Mouse (Mus musculus) MEL (cell line): Measurements from ENCODE around the gene Foxp3. TPM values are rescaled to one million over a fixed set of nuclear protein-coding genes. Genes with fewer than 3 reads are reported as not detected.

Experiments used
- DNase-seq: peaks from one replicate; pipeline ENCODE4 v3.0.0; 2011; ENCODE audit warnings: low read depth, low spot score
- H3K27ac ChIP-seq: 2 replicates; pipeline ENCODE4 v1.5.1; 2012; ENCODE audit warnings: low read depth, mild to moderate bottlenecking, control low read depth, low read length, moderate library complexity; ENCODE audit not compliant: control insufficient read depth
- H3K27me3 ChIP-seq, 2 experiments: fragments of 150-350 bp in 1 of 2; sonication (generic) in 1 of 2; 2 replicates each; pipeline ENCODE4 v1.6.1; 2012; ENCODE audit warnings: low read length in 2 of 2, mild to moderate bottlenecking in 2 of 2, improper control_type of control experiment in 1 of 2, moderate library complexity in 1 of 2; ENCODE audit not compliant: insufficient read depth in 2 of 2, control insufficient read depth in 1 of 2
- H3K36me3 ChIP-seq, 2 experiments: 2 replicates each; pipeline ENCODE4 v1.6.1; 2012 to 2014; ENCODE audit warnings: low read length in 2 of 2, improper control_type of control experiment in 1 of 2, inconsistent platforms in 1 of 2, mild to moderate bottlenecking in 1 of 2; ENCODE audit not compliant: insufficient read depth in 2 of 2, control insufficient read depth in 1 of 2
- H3K4me1 ChIP-seq, 2 experiments: fragments of 150-350 bp in 1 of 2; sonication (generic) in 1 of 2; 2 replicates each; pipeline ENCODE4 v1.6.1; 2012; ENCODE audit warnings: low read length in 2 of 2, improper control_type of control experiment in 1 of 2, mild to moderate bottlenecking in 1 of 2; ENCODE audit not compliant: insufficient read depth in 2 of 2, control insufficient read depth in 1 of 2
- H3K4me3 ChIP-seq, 2 experiments: fragments of 150-350 bp in 1 of 2; sonication (generic) in 1 of 2; 2 replicates each; pipeline ENCODE4 v1.5.1; 2012; ENCODE audit warnings: low read depth in 2 of 2, low read length in 2 of 2, mild to moderate bottlenecking in 2 of 2, moderate library complexity in 2 of 2, control low read depth in 1 of 2, improper control_type of control experiment in 1 of 2; ENCODE audit not compliant: control insufficient read depth in 1 of 2, insufficient read depth in 1 of 2
- H3K79me2 ChIP-seq: 2 replicates; pipeline ENCODE4 v1.6.1; 2012; ENCODE audit warnings: mild to moderate bottlenecking, low read length, moderate library complexity; ENCODE audit not compliant: control insufficient read depth, poor library complexity, insufficient read depth
- H3K9ac ChIP-seq: 2 replicates; pipeline ENCODE4 v1.6.1; 2012; ENCODE audit warnings: low read depth, mild to moderate bottlenecking, control low read depth, low read length, moderate library complexity; ENCODE audit not compliant: control insufficient read depth, poor library complexity, severe bottlenecking
- H3K9me3 ChIP-seq: fragments of 150-350 bp; sonication (generic); replicated peaks from 2 replicates; pipeline ENCODE4 v1.6.1; 2012; ENCODE audit warnings: mild to moderate bottlenecking, low read length, improper control_type of control experiment, moderate library complexity; ENCODE audit not compliant: insufficient read depth
- BHLHE40 ChIP-seq: IDR thresholded peaks from 2 replicates; pipeline ENCODE4 v1.6.1; 2012; ENCODE audit warnings: low read depth, mild to moderate bottlenecking, inconsistent platforms, low read length, improper control_type of control experiment, borderline replicate concordance
- CHD1 ChIP-seq: IDR thresholded peaks from 2 replicates; pipeline ENCODE4 v1.6.1; 2012; ENCODE audit warnings: low read depth, mild to moderate bottlenecking, inconsistent platforms, low read length, improper control_type of control experiment
- CHD2 ChIP-seq: IDR thresholded peaks from 2 replicates; pipeline ENCODE4 v1.6.1; 2011; ENCODE audit warnings: low read length, improper control_type of control experiment
- GABPA ChIP-seq: IDR thresholded peaks from 2 replicates; pipeline ENCODE4 v1.6.1; 2012; ENCODE audit warnings: low read depth, mild to moderate bottlenecking, inconsistent platforms, low read length, improper control_type of control experiment, moderate library complexity
- GATA1 ChIP-seq: IDR thresholded peaks from 2 replicates; pipeline ENCODE4 v1.6.1; 2011; ENCODE audit warnings: low read depth, low read length, improper control_type of control experiment
- HCFC1 ChIP-seq: IDR thresholded peaks from 2 replicates; pipeline ENCODE4 v1.6.1; 2012; ENCODE audit warnings: low read depth, mild to moderate bottlenecking, inconsistent platforms, low read length, improper control_type of control experiment, moderate library complexity
- KAT2A ChIP-seq: conservative IDR thresholded peaks from 2 replicates; pipeline ENCODE4 v1.6.1; 2012; ENCODE audit warnings: low read depth, low read length, improper control_type of control experiment, inconsistent platforms
- MAX ChIP-seq: IDR thresholded peaks from 2 replicates; pipeline ENCODE4 v1.6.1; 2011; ENCODE audit warnings: low read length, improper control_type of control experiment
- MAZ ChIP-seq: IDR thresholded peaks from 2 replicates; pipeline ENCODE4 v1.6.1; 2012; ENCODE audit warnings: low read depth, mild to moderate bottlenecking, inconsistent platforms, low read length, improper control_type of control experiment
- MYC ChIP-seq: IDR thresholded peaks from 2 replicates; pipeline ENCODE4 v1.6.1; 2011; ENCODE audit warnings: low read depth, mild to moderate bottlenecking, low read length, improper control_type of control experiment, moderate library complexity
- NELFE ChIP-seq: IDR thresholded peaks from 2 replicates; pipeline ENCODE4 v1.6.1; 2011; ENCODE audit warnings: low read depth, low read length, improper control_type of control experiment
- NRF1 ChIP-seq: IDR thresholded peaks from 2 replicates; pipeline ENCODE4 v1.6.1; 2014; ENCODE audit warnings: low read depth, mild to moderate bottlenecking, inconsistent platforms, low read length, improper control_type of control experiment, moderate library complexity; ENCODE audit not compliant: poor library complexity, insufficient read depth, severe bottlenecking
- POLR2A ChIP-seq, 2 experiments: IDR thresholded peaks; 2 replicates each; pipeline ENCODE4 v1.6.1; 2011 to 2012; ENCODE audit warnings: low read length in 2 of 2, mild to moderate bottlenecking in 2 of 2, control low read depth in 1 of 2, improper control_type of control experiment in 1 of 2, low read depth in 1 of 2, moderate library complexity in 1 of 2; ENCODE audit not compliant: control insufficient read depth in 1 of 2, insufficient read depth in 1 of 2, poor library complexity in 1 of 2
- POLR2AphosphoS2 ChIP-seq: IDR thresholded peaks from 2 replicates; pipeline ENCODE4 v1.6.1; 2011; ENCODE audit warnings: low read length, improper control_type of control experiment
- SIN3A ChIP-seq: IDR thresholded peaks from 2 replicates; pipeline ENCODE4 v1.6.1; 2012; ENCODE audit warnings: low read length, improper control_type of control experiment, inconsistent platforms
- TAL1 ChIP-seq: IDR thresholded peaks from 2 replicates; pipeline ENCODE4 v1.6.1; 2012; ENCODE audit warnings: mild to moderate bottlenecking, inconsistent platforms, low read length, moderate library complexity, mixed read lengths
- TBP ChIP-seq: IDR thresholded peaks from 2 replicates; pipeline ENCODE4 v1.8.0; 2011; ENCODE audit warnings: low read depth, low read length, improper control_type of control experiment
- USF1 ChIP-seq: IDR thresholded peaks from 2 replicates; pipeline ENCODE4 v1.6.1; 2014; ENCODE audit warnings: low read depth, mild to moderate bottlenecking, inconsistent platforms, low read length, improper control_type of control experiment, moderate library complexity
- USF2 ChIP-seq, 2 experiments: IDR thresholded peaks; 2 replicates each; pipeline ENCODE4 v1.6.1; 2011 to 2012; ENCODE audit warnings: improper control_type of control experiment in 2 of 2, low read length in 2 of 2, borderline replicate concordance in 1 of 2, inconsistent platforms in 1 of 2, low read depth in 1 of 2, mild to moderate bottlenecking in 1 of 2; ENCODE audit not compliant: insufficient read depth in 1 of 2
- ZMIZ1 ChIP-seq: IDR thresholded peaks from 2 replicates; pipeline ENCODE4 v1.6.1; 2012; ENCODE audit warnings: low read depth, mild to moderate bottlenecking, inconsistent platforms, low read length, improper control_type of control experiment, moderate library complexity
- ZNF384 ChIP-seq: IDR thresholded peaks from 2 replicates; pipeline ENCODE4 v1.6.1; 2012; ENCODE audit warnings: low read depth, mild to moderate bottlenecking, inconsistent platforms, low read length, improper control_type of control experiment
- polyA plus RNA-seq, 2 experiments: library from polyadenylated mRNA; stranded (reverse) in 1 of 2; unstranded in 1 of 2; fragments of >175 nt in 1 of 2; fragments of >200 nt in 1 of 2; gene quantifications; 2 replicates each; pipeline versions ENCODE4 v1.2.1 to v1.2.4; 2012; ENCODE audit warnings: low replicate concordance in 2 of 2, low read depth in 1 of 2; ENCODE audit not compliant: insufficient read length in 2 of 2, insufficient read depth in 1 of 2, missing spikeins in 1 of 2
- total RNA-seq: library from RNA; depleted of rRNA; stranded (reverse); fragments of 300-350 nt; gene quantifications from 2 replicates; pipeline ENCODE4 v1.2.3, GENCODE M21; 2012

The Foxp3 gene
- total and polyA plus RNA-seq, 3 experiments: 0.31 to 0.42 TPM; not detected in 1

- Histone ChIP-seq H3K4me3 (peak within 1 kb of the TSS; percentile 49 to 66), H3K27ac (peak within 1 kb of the TSS; percentile 20)
- TF ChIP-seq ZMIZ1: no peak
- TF ChIP-seq NRF1: peak; percentile 74
- 0 out of 2 replicates have a peak, but pooled peaks have one; percentile 55 for TF ChIP-seq TBP
- no peak for TF ChIP-seq GABPA
- TF ChIP-seq KAT2A: peak; percentile 94
- TF ChIP-seq ZNF384: peak; percentile 87
- peak; percentile 82 to 94 for TF ChIP-seq USF2 (IDR thresholded peaks at IDR 0.05; ENCODE audit: borderline replicate concordance in 1 of 2, insufficient read depth in 1 of 2, low read depth in 1 of 2, low read length in 2 of 2)
- TF ChIP-seq POLR2A (IDR thresholded peaks at IDR 0.05; ENCODE audit: control insufficient read depth in 1 of 2, insufficient read depth in 1 of 2, low read depth in 1 of 2, low read length in 2 of 2, poor library complexity in 1 of 2): peak in 1 of 2 experiments; percentile 75; a peak in 2 of 4 replicates
- TF ChIP-seq MAZ: no peak
- TF ChIP-seq GATA1: peak; percentile 56
- TF ChIP-seq CHD1: no peak
- peak; percentile 100 for TF ChIP-seq HCFC1
- TF ChIP-seq SIN3A: peak; percentile 92
- TF ChIP-seq BHLHE40: peak; percentile 96
- TF ChIP-seq MYC: peak; percentile 72; the same call in 1 of the 2 replicates
- peak; percentile 59 for TF ChIP-seq TAL1
- TF ChIP-seq CHD2: no peak
- TF ChIP-seq POLR2AphosphoS2: no peak
- peak; percentile 100 for TF ChIP-seq USF1
- TF ChIP-seq NELFE: peak; percentile 45
- peak; percentile 96 for TF ChIP-seq MAX
Observed at GRCm38 (mm10) chrX:7604879-7605574, 31.6 kb downstream of the Foxp3 start, which contains the start of gene Ccdc22. TSS of gene Ccdc22 (minus strand) at chrX:7605517.

More at GRCm38 (mm10) chrX:7604879-7605574, 31.6 kb downstream of the Foxp3 start, which contains the start of gene Ccdc22:
- H3K27me3 ChIP-seq: peaks cover 0 to 2% of the 10 kb centered on the region in 2 experiments; a peak in 1 of 4 replicates
- peaks cover 0 to 5% of the 10 kb centered on the region in 2 experiments; a peak in 3 of 4 replicates for H3K36me3 ChIP-seq
- no peaks in the 10 kb centered on the region for H3K9me3 ChIP-seq
- DNase-seq: peak; percentile 96
- peaks cover 5% of the 10 kb centered on the region; the same call in 1 of the 2 replicates for H3K79me2 ChIP-seq
- peaks cover 0 to 12% of the 10 kb centered on the region in 2 experiments; a peak in 2 of 4 replicates for H3K4me1 ChIP-seq
- H3K9ac ChIP-seq: peak within 1 kb of the TSS; percentile 76
